Mouse (Mus musculus) hindbrain, postnatal 0 days (tissue): ENCODE data around the gene Cd1d1. TPM values are rescaled to one million over a fixed set of nuclear protein-coding genes. Genes with fewer than 3 reads are reported as not detected.
A peak's percentile ranks its signal among the peaks of the same experiment; 100 is the strongest.
"Not testable (repeated sequence)": the region's sequence is repeated elsewhere in the genome, so short reads cannot be mapped to it uniquely, and the experiment has no call there.

Experiments
- ATAC-seq: fragments of 200-750 bp; cut with Nextera tagmentation; 2 replicates; pipeline ENCODE4 v1.8.0; 2017; ENCODE audit warnings: mild to moderate bottlenecking, moderate TSS enrichment, moderate library complexity
- DNase-seq: peaks from one replicate; pipeline ENCODE4 v3.0.0-alpha.2; 2015; ENCODE audit warnings: low spot score
- H3K27ac ChIP-seq: fragments of 300-500 bp; sonication (generic); 2 replicates; pipeline ENCODE4 v1.5.1; 2014; ENCODE audit warnings: mild to moderate bottlenecking
- H3K27me3 ChIP-seq: fragments of 300-500 bp; sonication (generic); 2 replicates; pipeline ENCODE4 v1.6.1; 2014; ENCODE audit warnings: low read length, mixed read lengths; ENCODE audit not compliant: insufficient read depth
- H3K36me3 ChIP-seq: fragments of 300-500 bp; sonication (generic); 2 replicates; pipeline ENCODE4 v1.6.1; 2014; ENCODE audit warnings: low read length, mixed read lengths; ENCODE audit not compliant: insufficient read depth
- H3K4me1 ChIP-seq: fragments of 300-500 bp; sonication (generic); 2 replicates; pipeline ENCODE4 v1.6.1; 2014; ENCODE audit warnings: antibody characterized with exemption, low read length, mixed read lengths; ENCODE audit not compliant: insufficient read depth
- H3K4me2 ChIP-seq: fragments of 300-500 bp; sonication (generic); 2 replicates; pipeline ENCODE4 v1.6.1; 2014; ENCODE audit warnings: low read depth, mild to moderate bottlenecking, low read length, moderate library complexity, mixed read lengths
- H3K4me3 ChIP-seq: fragments of 300-500 bp; sonication (generic); 2 replicates; pipeline ENCODE4 v1.5.1; 2014; ENCODE audit warnings: low read length
- H3K9ac ChIP-seq: fragments of 300-500 bp; sonication (generic); replicated peaks from 2 replicates; pipeline ENCODE4 v1.6.1; 2014; ENCODE audit warnings: mild to moderate bottlenecking, low read length, moderate library complexity, mixed read lengths
- H3K9me3 ChIP-seq: fragments of 300-500 bp; sonication (generic); 2 replicates; pipeline ENCODE4 v1.6.1; 2016; ENCODE audit warnings: low read length, mixed read lengths
- CTCF ChIP-seq: IDR thresholded peaks from 2 replicates; pipeline ENCODE4 v1.5.1; 2016; ENCODE audit warnings: antibody characterized with exemption, control low read depth, low read depth
- WGBS: fragments of 180-500 bp; shearing (Covaris S2); extraction: QIAGEN DNeasy Blood & Tissue Kit; methylation state at CpG from one replicate; pipeline ENCODE4 v1.1.7; 2014; 5-methylcytosine and 5-hydroxymethylcytosine counted together
- polyA plus RNA-seq: library from polyadenylated mRNA; unstranded; fragments of >200 nt; fragmentation: Nextera tagmentation; extraction: Ambion mirVana; gene quantifications from 2 replicates; pipeline ENCODE4 v1.2.1, GENCODE M21; 2015
- total RNA-seq: library from RNA; depleted of rRNA; stranded (reverse); fragments of >200 nt; gene quantifications from 2 replicates; pipeline ENCODE4 v1.2.3, GENCODE M21; 2014

The Cd1d1 gene
- total and polyA plus RNA-seq, 2 experiments from 2014 or later, result 12.4 to 31.5 TPM

DNA sequence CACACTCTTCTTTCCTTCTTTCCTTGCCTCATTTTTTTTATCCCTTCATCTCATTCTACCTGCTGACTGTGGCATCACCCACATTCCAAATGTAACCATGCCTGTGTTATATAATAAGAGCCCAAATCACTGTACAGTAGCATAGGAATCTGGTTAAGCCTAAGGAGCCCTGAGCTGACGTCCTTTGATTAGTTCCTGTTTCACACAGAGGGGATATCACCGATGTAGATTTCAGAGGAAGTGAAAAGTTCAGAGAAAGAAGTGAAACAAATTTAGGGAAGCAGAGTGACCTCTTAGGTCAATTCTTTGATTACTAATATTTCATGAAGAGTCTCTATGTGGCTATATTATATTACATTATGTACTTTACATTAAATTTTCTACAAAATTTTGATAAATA lies 18.5 kb upstream of the Cd1d1 start:
- H3K4me3 ChIP-seq, result no peak overlapping the region
- no peak for DNase-seq
- no peaks in the 10 kb centered on the region for H3K27me3 ChIP-seq
- no peaks in the 10 kb centered on the region for H3K9me3 ChIP-seq
- H3K9ac ChIP-seq, result no peak overlapping the region
- no peak overlapping the region for H3K27ac ChIP-seq
- no peaks in the 10 kb centered on the region for H3K4me1 ChIP-seq
- ATAC-seq, result no peak
- no peak for TF ChIP-seq CTCF
- 80% methylated on average over 2 of the region's 2 CpGs for WGBS
- no peak overlapping the region for H3K4me2 ChIP-seq
- H3K36me3 ChIP-seq, result no peaks in the 10 kb centered on the region

DNA sequence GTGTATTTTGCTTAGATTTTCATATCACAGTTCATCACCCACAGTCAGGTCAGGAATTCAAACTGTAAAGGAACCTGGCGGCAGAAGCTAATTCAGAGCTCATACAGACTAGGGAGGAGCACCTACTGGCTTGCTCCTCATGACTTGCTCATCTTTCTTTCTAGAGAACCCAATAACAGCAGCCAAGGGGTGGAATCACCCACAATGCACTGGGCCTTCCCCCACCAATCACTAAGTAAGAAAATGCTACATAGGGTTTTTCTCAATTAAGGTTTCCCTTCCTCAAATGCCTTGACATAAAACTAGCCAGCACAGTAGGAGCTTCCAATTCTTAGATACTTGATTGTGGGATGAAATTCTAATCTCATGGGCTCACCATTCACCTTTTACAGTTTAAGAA lies 17.8 kb upstream of the Cd1d1 start:
- no peak for TF ChIP-seq CTCF
- H3K27me3 ChIP-seq, result no peaks in the 10 kb centered on the region
- no peak overlapping the region for H3K27ac ChIP-seq
- H3K9me3 ChIP-seq, result no peaks in the 10 kb centered on the region
- DNase-seq, result no peak
- no peaks in the 10 kb centered on the region for H3K36me3 ChIP-seq
- H3K4me3 ChIP-seq, result no peak overlapping the region
- no peak overlapping the region for H3K4me2 ChIP-seq
- no peak overlapping the region for H3K9ac ChIP-seq
- ATAC-seq, result no peak
- 90% methylated on average over 1 of the region's 1 CpGs for WGBS
- H3K4me1 ChIP-seq, result no peaks in the 10 kb centered on the region

DNA sequence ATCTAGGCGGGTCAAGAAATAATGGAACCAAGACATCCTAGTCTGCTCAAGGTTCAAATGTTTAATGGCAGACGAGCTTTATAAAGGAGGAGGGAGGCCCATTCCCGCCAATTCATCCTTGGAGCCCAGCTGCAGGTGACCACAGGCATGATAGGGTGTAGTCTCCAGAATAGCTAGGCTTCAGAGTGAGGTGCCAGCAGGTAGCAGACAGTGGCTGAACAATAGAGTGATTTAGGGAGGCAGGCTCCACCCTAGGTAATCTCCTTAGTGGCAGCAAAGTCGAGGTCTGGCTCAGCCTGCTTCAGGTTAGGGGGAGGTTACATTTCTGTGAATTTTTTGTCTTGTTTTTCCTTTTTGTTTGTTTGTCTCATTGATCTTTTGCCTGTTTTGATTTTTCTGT lies 16.7 kb upstream of the Cd1d1 start:
- ATAC-seq, result no peak
- Histone ChIP-seq H3K9ac (no peak overlapping the region), H3K4me3 (no peak overlapping the region), H3K36me3 (no peaks in the 10 kb centered on the region), H3K27me3 (no peaks in the 10 kb centered on the region), H3K27ac (no peak overlapping the region), H3K4me2 (no peak overlapping the region), H3K4me1 (no peaks in the 10 kb centered on the region), H3K9me3 (no peaks in the 10 kb centered on the region)
- no peak for DNase-seq
- TF ChIP-seq CTCF, result no peak
- WGBS, result 46% methylated on average over 4 of the region's 4 CpGs

DNA sequence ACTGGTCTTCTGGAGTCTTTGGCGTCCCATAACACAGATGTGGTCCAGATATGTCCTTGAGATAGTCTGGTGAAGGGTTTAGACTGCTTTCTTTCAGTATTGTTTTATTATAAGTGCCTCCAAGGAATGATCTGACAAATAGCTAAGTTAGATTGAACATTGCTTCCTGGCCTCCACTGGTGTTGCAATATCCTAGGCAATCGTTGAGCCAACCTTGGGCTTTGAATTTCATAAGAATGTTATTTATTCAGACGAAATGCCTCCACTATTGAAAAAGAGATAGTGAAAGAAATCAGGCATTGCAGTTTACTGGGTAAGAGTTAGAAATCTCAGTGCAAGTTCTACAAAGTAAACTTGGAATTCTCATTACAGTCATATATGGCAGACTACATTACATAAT lies 13.2 kb upstream of the Cd1d1 start:
- DNase-seq, H3K27me3 ChIP-seq, ATAC-seq, H3K9me3 ChIP-seq, H3K4me3 ChIP-seq, H3K4me2 ChIP-seq, H3K9ac ChIP-seq, H3K27ac ChIP-seq, H3K4me1 ChIP-seq, H3K36me3 ChIP-seq: not testable (repeated sequence)
- 85% methylated on average over 3 of the region's 3 CpGs for WGBS

DNA sequence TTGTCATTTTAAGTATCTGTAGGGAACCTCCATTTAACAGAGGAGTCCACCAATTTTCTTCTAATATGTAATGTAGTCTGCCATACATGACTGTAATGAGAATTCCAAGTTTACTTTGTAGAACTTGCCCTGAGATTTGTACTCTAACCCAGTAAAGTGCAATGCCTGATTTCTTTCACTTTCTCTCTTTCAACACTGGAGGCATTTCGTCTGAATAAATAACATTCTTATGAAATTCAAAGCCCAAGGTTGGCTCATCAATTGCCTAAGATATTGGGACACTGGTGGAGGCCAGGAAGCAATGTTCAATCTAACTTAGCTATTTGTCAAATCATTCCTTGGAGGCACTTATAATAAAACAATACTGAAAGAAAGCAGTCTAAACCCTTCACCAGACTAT lies 9.0 kb upstream of the Cd1d1 start:
- DNase-seq, H3K27ac ChIP-seq, H3K4me1 ChIP-seq, H3K4me3 ChIP-seq, ATAC-seq, H3K4me2 ChIP-seq, H3K27me3 ChIP-seq, H3K9me3 ChIP-seq, H3K36me3 ChIP-seq, H3K9ac ChIP-seq: not testable (repeated sequence)
- 71% methylated on average over 1 of the region's 1 CpGs for WGBS

DNA sequence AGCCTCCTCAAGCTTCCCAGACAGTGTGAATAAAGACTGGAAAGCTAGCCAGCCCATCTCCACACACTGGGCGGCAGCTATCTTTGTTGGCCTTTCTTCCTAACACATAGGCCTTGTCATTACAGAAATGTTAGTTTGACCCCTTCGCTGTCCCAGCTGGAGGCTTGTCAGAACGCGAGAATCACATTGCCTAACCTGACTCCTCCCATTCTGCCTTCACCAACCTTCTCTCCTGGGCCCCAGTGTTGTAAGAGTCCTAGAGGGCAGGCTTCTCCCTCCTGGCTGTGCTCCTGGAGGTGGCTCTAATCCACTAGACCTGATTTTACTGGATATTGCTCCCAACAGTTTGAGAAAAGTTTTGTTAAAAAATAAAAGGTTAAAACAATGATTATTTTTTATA lies 1.4 kb upstream of the Cd1d1 start:
- DNase-seq (no peak), ATAC-seq (no peak)
- WGBS, result 25% methylated on average over 4 of the region's 4 CpGs
- Histone ChIP-seq H3K9ac (no peak overlapping the region), H3K4me3 (no peak overlapping the region), H3K4me1 (0 out of 2 replicates have a peak, but pooled peaks cover 4% of the 10 kb centered on the region), H3K9me3 (no peaks in the 10 kb centered on the region), H3K27ac (no peak overlapping the region), H3K4me2 (no peak overlapping the region), H3K27me3 (no peaks in the 10 kb centered on the region), H3K36me3 (no peaks in the 10 kb centered on the region)
- TF ChIP-seq CTCF, result no peak

DNA sequence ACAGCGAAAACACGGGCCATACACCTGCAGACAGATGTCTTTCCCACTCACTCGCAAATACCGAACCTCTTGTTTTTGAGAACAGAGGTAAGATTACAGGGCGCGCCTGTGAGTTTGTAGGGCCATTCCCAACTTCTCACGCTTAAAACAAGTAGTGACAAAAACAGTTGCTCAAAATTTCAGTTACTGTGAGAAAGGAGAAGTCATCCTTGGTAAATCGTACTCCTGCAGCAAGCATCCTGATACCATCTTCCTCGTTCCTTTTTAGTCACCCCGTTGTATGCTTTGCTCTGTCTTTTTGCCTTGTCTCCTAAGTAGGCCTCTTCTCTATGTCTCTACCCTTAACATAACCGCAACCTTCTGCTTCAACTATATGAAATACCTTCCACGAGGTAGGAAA lies 810 bp upstream of the Cd1d1 start:
- Histone ChIP-seq H3K4me1 (0 out of 2 replicates have a peak, but pooled peaks cover 4% of the 10 kb centered on the region), H3K4me2 (peak overlapping the region; percentile 73), H3K27ac (no peak overlapping the region), H3K9me3 (no peaks in the 10 kb centered on the region), H3K9ac (no peak overlapping the region), H3K27me3 (no peaks in the 10 kb centered on the region), H3K4me3 (no peak overlapping the region), H3K36me3 (no peaks in the 10 kb centered on the region)
- DNase-seq (no peak), ATAC-seq (no peak)
- no peak for TF ChIP-seq CTCF
- WGBS, result 94% methylated on average over 12 of the region's 12 CpGs

DNA sequence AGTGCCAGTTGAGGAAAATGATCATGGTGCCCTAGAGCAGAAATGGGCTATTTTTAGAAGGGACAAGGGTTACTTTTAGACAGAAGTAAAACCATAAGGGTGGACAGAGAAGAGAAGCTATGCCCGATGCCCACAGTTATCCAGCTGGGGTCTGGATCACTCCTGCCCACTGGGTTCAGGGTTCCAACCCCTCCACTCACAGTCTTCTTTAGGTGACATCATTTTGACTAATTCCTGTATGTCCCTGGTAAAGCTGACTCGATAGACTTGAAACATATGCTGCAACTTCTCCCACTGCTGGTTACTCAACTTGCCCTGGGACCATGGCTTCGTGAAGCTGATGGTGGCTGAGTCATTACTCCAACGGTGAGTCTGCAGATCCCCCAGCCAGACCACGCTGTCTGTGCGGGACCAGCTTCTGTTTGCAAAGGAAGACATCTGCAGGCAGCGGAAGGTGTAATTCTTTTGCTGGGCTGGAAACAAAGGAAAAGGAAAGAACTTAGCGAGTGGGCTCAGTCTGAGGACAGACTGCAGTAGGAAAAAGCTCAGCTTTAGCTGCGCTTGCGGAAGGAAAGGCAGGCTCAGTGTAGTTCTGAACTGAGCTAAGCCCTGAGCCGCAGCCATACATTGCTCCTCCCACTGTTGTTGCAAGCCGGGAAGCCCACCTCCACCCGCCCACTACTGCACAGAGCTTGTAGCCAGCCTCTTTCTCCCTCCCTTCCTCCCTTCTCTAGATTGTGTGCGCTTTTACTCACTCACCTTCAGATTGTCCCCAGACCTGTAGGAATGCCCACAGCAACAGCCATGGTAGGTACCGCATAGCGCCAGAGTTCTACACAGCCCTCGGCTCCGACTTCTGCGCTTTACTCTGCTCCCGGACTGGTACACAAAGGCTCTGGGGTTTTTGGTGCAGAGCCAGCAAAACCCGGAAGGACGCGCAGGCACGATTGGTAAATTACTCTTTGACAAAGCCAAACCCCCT lies 517 bp downstream of the Cd1d1 start:
- DNase-seq (peak; percentile 84), ATAC-seq (peak; percentile 96)
- Histone ChIP-seq H3K4me3 (peak overlapping the region; percentile 54), H3K9ac (peak overlapping the region; percentile 58), H3K4me2 (peak overlapping the region; percentile 73), H3K27ac (peak overlapping the region; percentile 86)
- 1% methylated on average over 23 of the region's 24 CpGs for whole genome bisulfite sequencing
- H3K36me3 ChIP-seq, H3K4me1 ChIP-seq, H3K27me3 ChIP-seq, H3K9me3 ChIP-seq: not testable (repeated sequence)
